Mouse (Mus musculus) brain, embryonic 14.5 days (tissue): Measurements from ENCODE around the gene Hpse2.

Experiments
- CTCF ChIP-seq: fragments of 200-500 bp; IDR thresholded peaks from 2 replicates; pipeline ENCODE4 v1.5.1; 2012; ENCODE audit warnings: inconsistent platforms, mild to moderate bottlenecking, moderate library complexity, borderline replicate concordance; ENCODE audit not compliant: insufficient read depth, insufficient read length; ENCODE audit errors: extremely low read depth
- POLR2A ChIP-seq: fragments of 200-500 bp; IDR thresholded peaks from 2 replicates; pipeline ENCODE4 v1.6.1; 2012; ENCODE audit warnings: mild to moderate bottlenecking, inconsistent platforms, borderline replicate concordance; ENCODE audit not compliant: poor library complexity, insufficient read depth, insufficient read length, severe bottlenecking; ENCODE audit errors: extremely low read depth

- TF ChIP-seq POLR2A (no peak), CTCF (no peak)
Observed at GRCm38 (mm10) chr19:42745869-42746224, 642.3 kb downstream of the Hpse2 start.
